Mouse (Mus musculus): ENCODE data around the gene Golga3. TPM values are rescaled to one million over a fixed set of nuclear protein-coding genes. Genes with fewer than 3 reads are reported as not detected.
A peak's percentile ranks its signal among the peaks of the same experiment; 100 is the strongest.

The Golga3 gene
- 10 to 100 TPM; 49.4 to 50.0 TPM for total RNA-seq (2021)

DNA sequence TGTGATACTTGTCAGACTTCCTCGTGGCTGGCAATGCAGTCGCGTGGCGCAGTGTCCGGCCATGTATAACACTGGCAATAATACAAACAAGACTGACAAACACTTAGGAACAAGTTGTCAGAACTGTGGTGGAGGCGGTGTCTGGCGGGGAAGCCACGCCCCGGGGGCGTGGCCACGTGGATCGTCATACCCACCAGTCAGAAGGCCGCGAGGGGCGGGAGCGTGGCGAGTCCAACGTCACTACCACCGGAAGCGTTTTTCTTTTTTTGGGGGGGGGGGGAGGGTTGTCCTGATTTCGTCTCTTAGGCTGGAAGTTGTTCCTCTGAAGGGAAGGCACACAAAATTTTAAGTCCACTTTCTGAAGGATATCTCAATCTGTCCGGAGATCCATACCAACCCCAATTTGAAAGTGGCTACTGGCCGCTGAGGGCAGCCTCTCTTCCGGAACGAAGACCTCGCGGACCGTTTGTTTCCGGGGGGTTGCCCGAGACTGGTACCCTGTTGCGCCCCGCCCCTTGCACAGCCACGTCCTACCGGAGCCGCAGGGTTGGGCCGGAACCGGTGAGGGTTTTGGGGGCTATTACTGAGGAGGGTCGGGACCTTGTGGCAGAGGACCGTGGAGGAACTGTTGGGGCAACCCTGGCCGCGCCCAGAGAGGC is at the start of gene Golga3:
Golga3 (plus strand) TSS at position 340 of the 659 bp plus-strand sequence.
- intact Hi-C loops (cut with DNase I): loop anchor here (5.0 kb wide), 2 partner anchors 39 to 69 kb away; partner anchors contain the start of genes Chfr and Gtpbp6

DNA sequence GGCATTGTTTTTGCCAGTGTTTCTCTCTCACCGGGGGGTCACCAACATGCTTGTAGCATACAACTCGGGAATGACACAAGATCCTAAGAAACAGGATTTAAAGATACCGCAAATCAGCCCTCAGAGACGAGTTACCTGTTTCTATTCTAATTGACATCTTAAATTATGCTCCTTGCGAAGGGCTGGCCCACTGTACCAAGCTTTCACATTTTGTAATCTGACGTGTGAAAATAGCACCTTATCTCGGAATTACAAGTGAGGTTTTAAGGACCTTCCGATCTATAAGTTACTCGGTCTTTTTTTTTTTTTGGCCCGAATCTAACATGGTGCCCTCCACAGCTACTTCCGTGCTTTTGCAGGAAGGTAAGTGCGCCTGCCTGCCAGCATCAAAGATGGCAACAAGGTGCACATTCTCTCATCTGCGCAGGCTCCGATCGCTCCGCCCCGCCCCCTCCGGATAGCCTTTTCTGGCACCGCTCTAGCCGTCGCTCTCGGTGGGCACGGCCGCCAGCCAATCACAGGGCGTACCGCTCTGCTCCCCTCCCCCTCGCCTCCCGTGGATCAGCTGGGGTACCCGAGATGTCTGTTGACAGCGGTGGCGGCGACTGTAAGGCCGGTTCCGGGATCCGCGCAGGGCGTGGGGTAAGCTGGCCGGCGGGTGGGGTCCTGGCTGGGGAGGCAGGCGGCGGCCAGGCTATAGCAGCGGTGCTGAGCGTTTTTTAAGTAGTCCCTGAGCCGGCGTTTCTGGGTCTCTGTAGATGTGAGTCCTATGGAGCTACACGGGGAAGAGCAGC is 41.0 kb upstream of the Golga3 start, which contains the start of gene Chfr:
Chfr (plus strand) TSS at position 550 of the 794 bp plus-strand sequence.
- intact Hi-C loops (cut with DNase I): loop anchor here (1.0 to 10.0 kb wide), 5 partner anchors 25 to 581 kb away; partner anchors contain the start of genes Crlf2, Golga3, Zfp605 and Zfp932
- peak; percentile 98 to 99 for DNase-seq

More for the DNA sequence above, at the start of gene Golga3:
- DNase-seq: peak; percentile 89 to 90

DNA sequence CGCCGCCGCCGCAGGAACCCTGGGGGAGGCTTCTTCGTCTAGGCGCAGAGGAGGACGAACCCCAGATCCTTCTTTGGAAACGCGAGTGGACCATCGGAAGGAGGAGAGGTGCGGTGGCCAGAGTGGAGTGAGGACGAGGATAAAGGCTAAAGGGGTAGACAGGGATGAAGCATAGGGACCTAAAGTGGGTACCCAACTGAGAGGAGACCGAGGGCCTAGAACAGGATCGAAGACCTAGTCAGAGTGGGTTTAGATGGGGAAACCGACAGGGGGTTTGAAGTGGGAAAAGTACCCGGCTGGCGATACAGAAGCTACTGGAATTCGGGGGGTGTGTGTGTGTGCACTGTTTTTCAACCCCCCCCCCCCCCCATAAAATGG is 40.4 kb upstream of the Golga3 start:
- no peak for DNase-seq
- intact Hi-C loops (cut with DNase I): loop anchor here (5.0 to 10.0 kb wide), 4 partner anchors 41 to 581 kb away; partner anchors contain the start of genes Crlf2, Golga3 and Zfp932

DNA sequence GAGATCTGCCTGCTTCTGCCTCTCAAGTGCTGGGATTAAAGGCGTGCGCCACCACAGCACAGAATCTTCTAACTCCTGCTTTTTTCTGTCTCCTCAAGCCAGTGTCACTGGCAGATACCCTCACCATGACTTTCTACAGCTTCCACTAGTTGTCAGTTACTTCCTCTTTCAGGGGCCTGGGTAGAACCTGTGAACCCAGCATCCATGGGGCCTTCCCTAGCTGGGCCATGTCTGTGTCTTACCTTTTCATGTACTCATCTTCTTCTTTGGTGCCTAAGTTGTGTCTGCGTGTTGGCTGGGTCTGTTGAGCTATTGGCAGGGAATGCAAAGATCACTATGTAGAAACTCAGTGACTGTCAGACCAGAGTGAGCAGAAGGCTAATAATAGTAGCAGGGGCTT is 38.7 kb upstream of the Golga3 start:
- intact Hi-C loops (cut with DNase I): loop anchor here (5.0 to 10.0 kb wide), 4 partner anchors 39 to 583 kb away; partner anchors contain the start of genes Crlf2, Golga3 and Zfp932
- no peak for DNase-seq

DNA sequence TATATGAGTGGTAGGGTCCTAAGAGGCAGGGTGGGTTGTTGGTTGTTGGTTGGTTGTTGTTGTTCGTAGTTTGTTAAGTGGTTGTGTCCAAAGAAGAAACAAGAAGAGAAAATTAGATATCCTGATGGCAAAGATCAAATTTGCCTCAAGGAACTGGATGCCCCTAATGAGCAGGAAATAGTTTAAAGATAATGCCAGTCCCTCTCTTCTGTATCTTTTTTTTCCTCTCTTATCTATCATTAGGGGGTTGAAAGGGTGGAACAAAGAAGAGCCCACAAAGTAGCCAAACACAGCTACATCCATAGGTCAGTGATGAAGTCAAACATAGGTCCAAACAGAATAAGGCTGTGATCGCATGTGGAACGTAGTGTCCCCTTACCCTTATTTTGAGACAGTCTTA is 37.2 kb upstream of the Golga3 start:
- intact Hi-C loops (cut with DNase I): loop anchor here (5.0 to 10.0 kb wide), 4 partner anchors 38 to 585 kb away; partner anchors contain the start of genes Crlf2, Golga3 and Zfp932
- DNase-seq: no peak

DNA sequence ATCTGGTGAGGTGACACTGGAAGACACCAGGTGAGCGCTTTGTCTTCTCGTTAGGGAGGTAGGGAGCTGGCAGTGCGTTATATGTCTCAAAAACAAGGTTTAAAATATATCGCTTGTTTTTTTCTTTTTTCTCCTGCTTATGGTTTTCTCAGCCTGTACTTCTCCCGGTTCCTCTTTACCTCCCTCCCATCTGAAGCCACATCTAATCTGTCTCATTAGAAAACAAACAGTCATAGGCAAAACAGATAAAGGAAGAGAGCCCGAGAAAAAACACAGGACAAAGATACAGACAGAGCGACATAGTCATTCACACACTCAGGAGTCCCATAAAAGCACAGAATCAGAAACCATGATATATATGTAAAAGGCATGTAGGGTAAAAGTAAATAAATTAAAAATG is 36.1 kb upstream of the Golga3 start:
- DNase-seq: no peak
- intact Hi-C loops (cut with DNase I): loop anchor here (5.0 kb wide), 1 partner anchor 538 kb away; no protein-coding TSS in a partner anchor

DNA sequence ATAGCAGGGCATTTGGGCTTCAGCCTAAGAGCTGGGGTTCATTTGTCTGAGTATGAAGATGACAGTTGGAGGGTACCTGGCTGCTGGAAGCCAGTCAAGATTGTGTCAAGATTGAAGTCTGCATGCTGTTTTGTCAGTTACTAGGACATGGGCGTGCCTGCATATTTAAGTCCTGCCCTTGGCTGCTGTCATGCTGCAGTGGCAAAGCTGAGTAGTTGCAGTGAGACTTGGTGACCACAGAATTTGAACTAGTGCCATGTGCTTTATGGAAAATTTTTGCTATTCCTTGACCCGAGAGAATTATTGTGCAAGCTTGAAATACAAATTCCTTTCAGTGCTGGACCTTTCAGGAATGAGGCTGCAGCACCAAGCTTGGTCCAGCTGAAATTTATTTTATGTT is 34.2 kb upstream of the Golga3 start:
- intact Hi-C loops (cut with DNase I): loop anchor here (5.0 kb wide), 1 partner anchor 540 kb away; no protein-coding TSS in a partner anchor
- no peak for DNase-seq

DNA sequence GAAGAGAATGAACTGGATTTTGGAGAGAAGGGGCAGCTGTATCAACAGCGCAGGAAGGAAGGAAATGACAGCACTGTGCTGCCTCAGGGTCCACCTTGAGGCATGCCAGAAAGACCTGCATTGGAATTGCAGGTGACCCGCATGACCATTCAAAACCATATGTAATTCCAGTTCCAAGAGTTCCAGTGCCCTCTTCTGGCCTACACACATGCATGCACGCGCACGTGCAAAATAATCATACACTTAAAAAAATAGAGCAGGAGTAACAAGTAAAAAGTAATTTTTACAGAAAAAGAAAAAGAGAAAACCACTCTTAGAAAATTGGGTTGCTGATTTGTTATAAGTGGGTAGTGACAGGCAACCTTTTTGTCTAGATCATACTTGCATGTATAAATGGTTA is 33.5 kb upstream of the Golga3 start:
- intact Hi-C loops (cut with DNase I): loop anchor here (5.0 kb wide), 1 partner anchor 541 kb away; no protein-coding TSS in a partner anchor
- DNase-seq: no peak

DNA sequence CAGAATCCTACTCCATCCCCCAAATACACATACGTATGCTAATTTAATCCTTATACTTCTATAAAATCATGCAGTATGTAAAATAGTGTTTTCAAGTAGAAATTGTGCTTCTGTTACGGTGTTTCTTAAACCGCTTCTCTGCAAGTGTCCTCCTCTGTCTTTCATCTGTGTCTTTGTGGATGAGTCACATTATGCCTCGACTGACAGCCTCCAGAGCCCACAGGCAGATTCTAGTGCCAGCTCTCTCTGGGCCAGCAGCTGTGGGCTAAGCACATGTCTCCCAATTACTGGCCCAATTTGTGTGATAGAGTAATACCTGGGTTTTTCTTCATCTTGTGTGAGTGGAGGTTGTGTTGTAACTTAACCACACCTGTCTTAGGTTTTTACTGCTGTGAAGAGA is 7.1 kb upstream of the Golga3 start:
- DNase-seq: no peak
- intact Hi-C loops (cut with DNase I): no loop called here

DNA sequence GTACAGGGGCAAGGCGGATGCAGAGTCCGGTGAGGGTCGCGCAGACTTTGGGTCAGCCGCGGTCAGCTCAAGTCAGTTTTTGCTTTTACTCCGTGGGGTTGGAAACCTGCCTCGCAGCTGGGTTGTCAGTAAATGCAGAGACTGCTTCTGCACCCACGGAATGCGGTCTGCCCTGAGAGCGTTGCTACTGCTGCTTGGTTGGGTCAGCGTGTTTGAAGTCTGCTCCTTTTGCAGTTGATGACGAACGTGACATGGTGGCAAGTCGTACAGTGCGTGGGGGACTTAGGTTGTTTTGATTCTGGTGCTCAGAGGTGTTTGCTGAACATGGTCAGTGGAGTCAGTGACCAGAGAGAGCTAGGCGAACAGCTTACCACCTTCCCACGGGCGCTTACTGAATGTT is 520 bp downstream of the Golga3 start:
- intact Hi-C loops (cut with DNase I): loop anchor here (5.0 kb wide), 2 partner anchors 40 to 70 kb away; partner anchors contain the start of genes Chfr and Gtpbp6
- no peak for DNase-seq

DNA sequence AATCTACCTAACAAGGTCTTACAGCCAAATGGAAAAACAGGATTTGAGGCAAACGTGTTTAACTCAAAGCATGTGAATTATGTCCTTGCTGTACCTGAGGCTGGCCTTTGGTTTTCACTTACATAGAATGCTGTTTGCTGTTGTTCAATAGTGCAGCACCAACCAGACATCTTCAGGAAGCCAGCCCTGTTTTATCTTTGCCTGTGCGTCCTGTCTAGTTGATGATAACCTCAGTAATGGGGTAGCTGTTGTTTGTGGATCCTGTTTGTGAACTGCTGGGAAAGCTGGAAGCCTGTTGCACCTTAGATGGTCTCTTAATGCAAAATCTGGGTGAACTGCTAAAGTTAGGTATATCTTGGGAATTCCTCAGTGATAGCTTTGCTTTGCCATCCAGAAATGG is 2.1 kb downstream of the Golga3 start:
- no peak for DNase-seq
- intact Hi-C loops (cut with DNase I): loop anchor here (5.0 kb wide), 2 partner anchors 41 to 71 kb away; partner anchors contain the start of genes Chfr and Gtpbp6

DNA sequence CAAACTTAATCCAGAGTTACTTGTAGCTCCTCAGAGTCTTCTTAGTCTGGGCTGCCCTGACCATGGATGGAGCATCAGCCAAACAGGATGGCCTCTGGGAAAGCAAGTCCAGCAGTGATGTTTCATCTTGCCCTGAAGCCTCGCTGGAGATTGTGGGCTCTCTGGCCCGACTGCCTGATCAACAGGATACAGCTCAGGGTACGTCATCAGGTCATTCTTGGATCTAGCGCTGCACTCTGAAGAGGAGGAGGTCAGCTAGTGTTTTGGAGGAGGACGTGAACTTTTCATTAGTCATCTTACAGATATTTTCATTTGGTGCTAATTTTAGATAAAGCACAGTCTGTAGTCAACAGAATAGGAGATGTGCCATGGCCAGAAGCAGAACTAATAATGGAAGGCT is 5.2 kb downstream of the Golga3 start:
- DNase-seq: peak; percentile 17 to 28
- intact Hi-C loops (cut with DNase I): no loop called here

DNA sequence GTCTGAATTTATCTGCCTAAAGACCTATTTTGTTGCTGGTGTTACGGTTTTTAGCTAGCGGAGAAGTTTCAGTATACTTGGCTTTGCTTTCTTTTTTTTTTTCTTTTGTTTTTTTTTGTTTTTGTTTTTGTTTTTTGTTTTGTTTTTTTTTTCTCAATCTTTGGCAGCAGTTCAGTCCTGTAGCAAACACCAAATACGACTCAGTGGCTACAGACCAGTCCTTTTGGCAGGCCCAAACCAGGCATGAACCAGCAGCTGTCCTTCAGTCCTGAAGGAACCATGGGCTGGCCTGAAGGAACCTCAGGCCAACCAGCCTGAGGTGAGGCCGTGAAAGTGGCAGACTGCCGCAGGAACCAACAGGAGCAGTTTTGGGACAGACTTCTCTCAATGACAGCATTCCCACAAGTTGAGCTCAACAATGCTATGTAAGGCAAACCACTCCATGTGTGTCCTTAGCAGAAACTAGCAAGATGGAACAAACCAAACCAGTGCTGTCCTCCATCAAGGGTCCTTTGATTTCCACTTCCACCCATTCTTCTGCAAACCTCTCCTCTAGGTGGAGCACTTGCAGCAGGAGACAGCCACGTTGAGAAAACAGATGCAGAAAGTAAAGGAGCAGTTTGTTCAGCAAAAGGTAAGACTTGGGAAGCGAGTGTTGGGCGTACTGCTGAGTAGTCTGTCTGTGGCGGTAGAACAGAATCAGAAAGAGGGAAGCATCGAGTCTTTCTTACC is 26.8 kb downstream of the Golga3 start:
- DNase-seq: no peak
- intact Hi-C loops (cut with DNase I): no loop called here

DNA sequence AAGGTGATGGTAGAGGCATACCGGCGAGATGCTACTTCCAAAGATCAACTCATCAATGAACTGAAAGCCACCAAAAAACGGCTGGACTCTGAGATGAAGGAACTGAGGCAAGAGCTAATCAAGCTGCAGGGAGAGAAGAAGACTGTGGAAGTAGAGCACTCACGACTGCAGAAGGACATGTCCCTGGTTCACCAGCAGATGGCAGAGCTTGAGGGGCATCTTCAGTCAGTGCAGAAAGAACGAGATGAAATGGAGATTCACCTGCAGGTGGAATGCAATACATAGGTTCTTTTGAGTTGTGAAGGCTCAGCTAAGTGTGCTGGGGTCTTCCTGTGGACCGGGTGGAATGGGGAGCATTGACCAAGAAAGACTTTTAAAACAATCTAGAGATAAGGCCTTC is 28.3 kb downstream of the Golga3 start:
- intact Hi-C loops (cut with DNase I): no loop called here
- DNase-seq: no peak

DNA sequence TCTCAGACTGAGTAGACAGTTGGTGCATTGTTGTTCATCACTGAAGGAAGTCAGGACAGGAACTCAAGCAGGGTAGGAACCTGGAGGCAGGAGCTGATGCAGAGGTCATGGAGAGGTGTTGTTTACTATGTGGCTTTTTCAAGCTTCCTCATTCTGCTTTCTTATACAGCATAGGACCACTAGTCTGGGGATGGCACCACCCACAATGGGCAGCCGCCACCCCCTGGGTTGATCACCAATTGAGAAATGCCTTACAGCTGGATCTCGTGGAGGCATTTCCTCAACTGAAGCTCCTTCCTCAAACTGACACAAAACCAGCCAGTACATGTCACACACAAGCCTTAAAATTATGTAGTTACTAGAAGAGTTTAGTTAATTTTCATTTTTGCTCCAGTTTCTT is 34.8 kb downstream of the Golga3 start:
- intact Hi-C loops (cut with DNase I): no loop called here
- DNase-seq: no peak

DNA sequence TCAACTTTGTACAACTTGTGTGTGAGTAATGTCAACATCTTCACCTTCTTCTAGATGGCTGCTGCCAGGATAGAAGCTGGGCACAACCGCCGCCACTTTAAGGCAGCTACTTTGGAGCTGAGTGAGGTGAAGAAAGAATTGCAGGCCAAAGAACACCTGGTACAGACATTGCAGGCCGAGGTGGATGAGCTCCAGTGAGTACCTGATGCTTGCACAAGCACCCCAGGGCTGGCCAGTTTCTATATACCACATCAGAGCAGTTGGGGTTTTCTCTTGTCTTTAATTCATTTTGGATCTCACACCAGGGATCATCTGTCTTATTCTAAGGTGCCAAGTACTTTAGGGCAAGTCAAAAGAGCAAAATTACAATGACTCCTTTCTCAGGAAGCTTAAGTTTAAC is 40.3 kb downstream of the Golga3 start:
- DNase-seq: no peak
- intact Hi-C loops (cut with DNase I): no loop called here

DNA sequence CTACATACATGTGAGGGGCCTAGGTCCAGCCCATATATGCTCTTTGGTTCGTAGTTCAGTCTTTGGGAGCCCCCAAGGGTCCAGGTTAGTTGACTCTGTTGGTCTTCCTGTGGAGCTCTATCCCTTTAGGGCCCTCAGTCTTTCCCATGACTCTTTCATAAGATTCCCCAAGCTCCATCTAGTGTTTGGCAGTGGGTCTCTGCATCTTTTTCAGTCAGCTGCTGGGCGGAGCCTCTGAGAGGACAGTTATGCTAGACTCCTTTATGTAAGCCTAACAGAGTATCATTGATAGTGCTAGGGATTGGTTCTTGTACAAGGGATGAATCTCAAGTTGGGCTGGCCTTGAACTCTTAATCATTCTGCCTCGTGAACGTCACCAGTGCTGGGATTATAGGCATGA is 43.8 kb downstream of the Golga3 start:
- no peak for DNase-seq
- intact Hi-C loops (cut with DNase I): no loop called here

DNA sequence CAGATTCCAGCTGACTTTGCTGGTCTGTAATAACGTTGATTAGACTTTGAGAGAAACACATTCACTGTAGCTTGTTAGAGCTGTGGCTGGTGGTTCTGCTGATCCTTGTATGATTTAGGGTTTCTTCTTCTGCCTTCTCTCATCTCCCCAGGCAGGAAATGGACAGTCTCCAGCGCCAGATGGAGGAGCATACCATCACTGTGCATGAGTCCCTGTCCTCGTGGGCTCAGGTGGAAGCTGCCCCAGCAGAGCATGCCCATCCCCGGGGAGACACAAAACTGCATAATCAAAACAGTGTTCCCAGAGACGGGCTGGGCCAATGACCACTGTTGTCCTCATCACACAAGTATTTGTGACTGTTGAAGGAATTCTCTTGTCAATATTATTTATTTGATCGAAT is 46.3 kb downstream of the Golga3 start:
- intact Hi-C loops (cut with DNase I): no loop called here
- DNase-seq: no peak

DNA sequence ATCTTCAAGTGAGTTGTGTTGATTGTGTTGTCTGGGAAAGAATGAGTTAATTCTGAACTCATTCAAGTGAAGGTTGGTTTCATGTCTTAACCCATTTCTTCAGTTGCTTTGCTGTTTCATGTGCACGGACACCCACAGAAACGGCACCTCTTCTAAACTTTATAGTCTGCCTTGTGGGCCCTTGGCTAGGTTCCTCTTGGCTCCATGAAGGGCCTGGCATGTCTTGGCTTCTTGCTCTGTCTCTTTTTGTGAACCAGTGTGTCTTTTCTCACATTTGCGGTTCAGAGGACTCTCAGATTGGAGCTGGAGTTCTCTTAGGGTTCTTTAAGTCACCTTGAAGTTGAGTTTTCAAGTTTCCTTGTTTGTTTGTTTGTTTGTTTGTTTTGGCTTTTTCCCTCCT is 48.6 kb downstream of the Golga3 start:
- no peak for DNase-seq
- intact Hi-C loops (cut with DNase I): no loop called here

DNA sequence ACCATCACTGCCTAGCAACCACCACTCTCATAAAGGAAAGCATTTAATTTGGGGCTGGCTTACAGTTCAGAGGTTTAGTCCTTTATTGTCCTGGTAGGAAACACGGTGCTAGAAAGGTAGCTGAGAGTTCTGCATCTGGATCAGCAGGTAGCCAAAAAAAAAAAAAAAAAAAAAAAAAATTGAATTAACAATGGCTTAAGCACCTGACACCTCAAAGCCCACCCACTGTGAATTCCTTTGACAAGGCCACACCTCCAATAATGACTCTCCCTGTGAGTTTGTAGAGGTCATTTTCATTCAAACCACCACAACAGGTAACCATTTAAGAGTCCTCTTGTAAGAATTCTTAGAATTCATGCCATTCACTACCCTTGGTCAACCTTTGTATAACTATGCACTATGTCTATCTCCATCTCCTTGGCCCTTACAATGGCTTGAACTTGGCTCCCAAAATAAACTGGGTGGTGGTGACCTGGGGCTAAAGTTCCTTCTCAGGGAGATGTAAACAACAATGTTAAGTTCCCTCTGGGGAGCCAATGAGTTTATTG is 50.9 kb downstream of the Golga3 start:
- DNase-seq: no peak
- intact Hi-C loops (cut with DNase I): no loop called here

Data from heart, postnatal 36 days (tissue).